Mouse (Mus musculus): ENCODE measurements at regions not wholly inside any gene's neighbourhood (a gene's known extent, or its start where the extent isn't known, plus 50 kb on each side); places are given as distances from the start of the nearest gene placed in this dataset.

- no peak for DNase-seq (ENCODE audit: low read depth, low spot score)
Observed at GRCm38 (mm10) chr11:56716953-56717352, 294.2 kb upstream of the Gria1 start.

DNA sequence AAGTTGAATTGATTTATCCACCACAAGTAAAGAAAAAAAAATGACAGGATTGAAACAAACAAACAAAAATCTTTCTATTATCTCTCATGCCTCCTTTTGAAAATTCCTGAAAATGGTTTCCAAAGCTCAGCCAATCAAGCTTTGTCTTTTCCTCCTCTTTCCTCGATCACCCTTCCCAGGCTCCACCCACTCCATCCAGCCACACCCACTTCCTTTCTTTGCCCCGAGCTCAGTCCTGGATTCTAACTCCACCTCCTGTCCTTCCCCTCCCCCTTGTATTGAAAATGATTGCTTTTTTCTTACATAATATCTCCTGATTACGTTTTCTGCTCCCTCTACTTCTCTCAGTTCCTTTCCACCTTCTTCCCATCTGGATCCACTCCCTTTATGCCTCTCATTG is 286.0 kb upstream of the Gria1 start:
- no peak for DNase-seq (ENCODE audit: low read depth, low spot score)

DNA sequence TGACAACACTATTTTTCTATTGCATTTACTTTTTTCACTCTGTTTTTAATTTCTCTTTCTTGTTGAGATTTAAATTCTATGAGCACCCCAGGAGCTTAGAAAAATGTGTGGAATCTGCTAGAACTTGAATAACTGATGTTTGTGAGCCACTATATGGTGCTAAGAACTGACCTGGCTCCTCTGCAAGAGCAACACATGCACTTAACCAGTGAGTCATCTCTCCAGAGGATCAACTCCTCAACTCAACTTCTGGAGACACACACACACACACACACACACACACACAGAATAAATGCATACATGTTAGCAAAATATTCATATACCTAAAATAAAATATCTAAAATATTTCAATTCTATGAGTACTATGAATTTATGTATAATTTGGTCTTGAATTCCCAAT is 285.0 kb upstream of the Gria1 start:
- DNase-seq (ENCODE audit: low read depth, low spot score) = no peak

- DNase-seq (ENCODE audit: low read depth, low spot score) = no peak
Observed at GRCm38 (mm10) chr11:56727556-56727955, 283.6 kb upstream of the Gria1 start.

GRCm38 (mm10) chr11:56728204-56729002 is 282.8 kb upstream of the Gria1 start:
- no peak for DNase-seq (ENCODE audit: low read depth, low spot score)

DNA sequence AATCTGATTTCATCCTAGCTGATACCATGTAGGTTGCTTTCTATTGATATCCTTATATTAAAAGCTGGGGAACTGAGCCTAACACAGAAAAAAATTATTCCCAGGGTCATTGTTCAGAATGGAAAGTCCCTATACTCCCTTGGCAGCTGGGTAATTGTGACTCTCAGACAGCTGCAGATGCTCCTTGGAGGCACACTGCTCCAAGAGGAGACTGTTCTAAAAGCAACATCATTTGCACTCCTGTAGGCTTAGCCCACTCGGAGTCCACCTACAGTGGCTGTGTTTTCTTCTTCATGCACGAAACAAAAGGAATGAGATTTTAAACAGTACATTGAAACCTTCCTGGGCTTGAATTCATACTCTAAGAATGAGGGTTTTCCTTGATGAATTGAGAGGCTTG is 269.3 kb upstream of the Gria1 start:
- no peak for DNase-seq (ENCODE audit: low read depth, low spot score)

DNA sequence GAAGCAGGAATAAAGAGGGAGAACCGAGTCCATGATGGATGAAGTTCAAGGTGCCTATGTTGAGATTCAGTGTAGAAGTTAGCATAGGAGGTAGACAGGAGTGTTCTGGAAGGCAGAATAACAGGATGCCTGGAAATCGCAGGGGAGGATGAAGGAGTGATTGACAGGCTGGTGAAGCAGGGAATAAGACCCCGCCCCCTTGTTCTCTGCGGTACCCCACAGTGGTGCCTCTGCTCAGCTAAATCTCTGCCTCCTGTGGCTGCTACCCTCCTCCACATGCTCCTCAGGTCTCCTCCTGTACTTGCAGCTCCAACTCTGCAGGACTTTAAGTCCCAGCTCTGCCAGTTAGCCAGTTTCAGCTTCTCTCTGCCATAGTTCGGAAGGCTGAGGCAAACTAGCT is 261.2 kb upstream of the Gria1 start:
- no peak for DNase-seq (ENCODE audit: low read depth, low spot score)

GRCm38 (mm10) chr11:56750639-56751038 is 260.5 kb upstream of the Gria1 start:
- no peak for DNase-seq (ENCODE audit: low read depth, low spot score)

- peak; percentile 43 for DNase-seq (ENCODE audit: low read depth, low spot score)
Observed at GRCm38 (mm10) chr11:56751918-56752317, 259.3 kb upstream of the Gria1 start.

GRCm38 (mm10) chr11:56753699-56754098 is 257.5 kb upstream of the Gria1 start:
- no peak for DNase-seq (ENCODE audit: low read depth, low spot score)

DNA sequence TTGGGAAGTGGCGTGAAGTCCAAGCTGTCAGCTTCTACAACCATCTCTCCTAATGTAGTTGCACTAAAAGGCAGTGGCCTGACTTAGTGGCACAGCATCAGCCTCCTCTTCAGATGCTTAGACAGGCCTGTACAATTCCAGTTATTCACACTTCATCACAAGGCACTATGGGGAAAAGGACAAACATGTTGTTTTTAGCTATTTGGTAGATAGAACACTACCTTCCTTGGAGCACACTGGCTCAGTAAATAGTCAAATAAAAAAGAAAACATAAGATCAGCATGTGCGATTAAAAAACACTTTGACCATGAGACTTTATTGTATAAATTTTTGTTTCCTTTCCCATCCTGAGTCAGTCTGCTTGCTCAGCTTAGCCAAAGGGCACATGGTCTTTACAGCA is 250.7 kb upstream of the Gria1 start:
- no peak for DNase-seq (ENCODE audit: low read depth, low spot score)

DNA sequence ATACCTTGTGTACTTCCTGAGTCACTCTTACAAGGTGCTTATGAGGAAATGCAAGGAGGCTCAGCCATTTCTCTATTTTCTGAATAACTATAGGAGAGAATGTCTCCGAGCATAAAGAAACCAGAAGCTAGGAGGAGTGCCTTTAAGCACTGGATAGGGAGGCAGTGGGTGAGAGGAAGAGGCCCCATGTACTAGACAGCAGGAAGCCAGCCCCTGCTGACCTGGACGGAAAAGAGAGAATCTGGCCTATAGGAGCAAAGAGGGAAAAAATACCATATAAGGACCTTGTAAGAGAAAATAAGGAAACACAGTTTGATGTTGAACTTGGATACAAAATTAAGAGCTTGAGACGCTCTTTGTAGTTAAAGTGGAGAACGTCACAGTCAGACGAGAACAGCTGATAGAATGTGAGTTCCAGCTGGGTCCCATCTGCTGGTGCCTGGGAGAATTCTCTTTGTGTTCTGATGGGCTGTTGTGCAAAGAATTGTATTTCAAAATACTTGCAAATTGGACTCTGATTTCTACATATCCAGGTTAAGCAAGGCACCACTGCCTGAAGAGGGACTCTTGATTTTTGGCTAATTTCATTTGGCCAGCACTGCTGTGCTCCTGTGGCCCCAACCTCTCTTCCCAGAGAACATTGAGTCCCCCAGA is 248.6 kb upstream of the Gria1 start:
- no peak for DNase-seq (ENCODE audit: low read depth, low spot score)

DNA sequence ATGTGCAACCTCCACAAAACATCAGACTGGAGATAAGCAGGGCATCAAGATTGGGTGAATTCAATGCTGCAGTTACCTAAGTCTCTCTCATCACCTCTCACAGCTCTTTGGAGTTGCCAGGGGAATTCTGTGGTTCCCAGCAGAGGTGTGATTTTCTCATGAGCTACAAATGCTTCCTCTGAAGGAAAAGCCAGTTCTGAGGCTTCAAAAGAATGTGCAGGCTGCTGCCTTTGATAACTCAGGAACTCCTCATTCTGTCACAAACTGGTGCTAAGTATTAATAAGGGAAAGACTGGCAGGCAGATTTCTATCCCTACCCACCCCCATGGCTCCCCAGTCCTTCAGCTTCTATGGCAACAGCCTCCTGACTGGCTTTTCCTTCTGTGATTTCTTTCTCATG is 243.8 kb upstream of the Gria1 start:
- no peak for DNase-seq (ENCODE audit: low read depth, low spot score)

DNA sequence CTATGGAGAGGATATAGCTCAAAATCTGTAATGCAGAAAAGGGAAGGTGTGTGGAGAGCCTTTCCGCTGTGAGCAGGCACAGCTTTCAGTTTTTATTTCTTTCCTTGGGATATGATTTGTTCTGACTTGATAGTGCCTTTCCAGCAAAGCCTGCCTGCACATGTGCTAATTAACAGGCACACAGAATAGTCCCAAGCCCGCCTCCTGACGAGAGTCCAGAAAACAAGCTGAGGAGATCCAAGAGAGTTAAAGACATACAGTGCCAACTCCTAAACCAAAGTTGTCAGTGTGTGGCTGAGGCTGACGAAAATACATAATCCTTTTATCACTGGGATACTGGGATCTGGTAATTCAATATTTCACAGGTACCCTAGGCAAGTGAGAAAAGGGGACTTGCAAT is 224.8 kb upstream of the Gria1 start:
- no peak for DNase-seq (ENCODE audit: low read depth, low spot score)

DNA sequence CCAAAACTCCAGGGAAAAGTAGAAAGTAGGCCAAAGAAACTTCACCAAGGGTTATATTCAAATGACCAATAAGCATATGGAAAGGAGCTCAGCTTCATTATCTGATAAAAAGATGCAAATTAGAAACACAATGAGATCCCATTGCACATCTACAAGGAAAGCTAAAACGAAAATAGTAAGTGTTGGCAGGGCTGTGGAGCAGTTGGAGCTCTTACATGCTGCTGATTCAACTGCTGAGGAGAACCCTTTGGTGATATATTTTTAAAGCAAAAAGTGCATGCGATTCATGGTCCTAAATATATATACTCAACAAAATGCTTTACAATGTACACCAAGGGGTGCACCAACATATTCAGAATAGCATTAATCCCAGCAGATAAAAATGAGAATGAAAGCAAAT is 218.5 kb upstream of the Gria1 start:
- DNase-seq (ENCODE audit: low read depth, low spot score) = no peak

DNA sequence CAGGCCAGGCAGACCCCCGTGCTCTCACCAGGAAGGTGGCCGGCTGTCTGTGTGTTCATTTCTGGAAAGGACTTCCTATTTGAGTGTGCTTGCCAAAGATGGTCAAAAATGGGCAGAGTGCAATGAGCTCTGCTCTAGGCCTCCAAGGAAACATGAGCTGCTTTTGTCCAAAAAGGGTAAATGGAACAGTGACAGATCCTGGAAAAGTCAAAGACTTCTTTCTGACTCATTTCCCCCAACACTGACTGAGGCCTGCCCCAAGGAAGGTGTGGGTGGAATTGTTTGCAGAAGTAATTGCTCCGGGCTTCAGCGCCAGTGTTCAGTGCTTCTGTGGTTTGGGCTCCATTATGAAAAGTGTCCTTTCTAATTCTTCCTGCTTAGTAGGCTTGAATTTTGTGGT is 203.9 kb upstream of the Gria1 start:
- DNase-seq (ENCODE audit: low read depth, low spot score) = no peak

DNA sequence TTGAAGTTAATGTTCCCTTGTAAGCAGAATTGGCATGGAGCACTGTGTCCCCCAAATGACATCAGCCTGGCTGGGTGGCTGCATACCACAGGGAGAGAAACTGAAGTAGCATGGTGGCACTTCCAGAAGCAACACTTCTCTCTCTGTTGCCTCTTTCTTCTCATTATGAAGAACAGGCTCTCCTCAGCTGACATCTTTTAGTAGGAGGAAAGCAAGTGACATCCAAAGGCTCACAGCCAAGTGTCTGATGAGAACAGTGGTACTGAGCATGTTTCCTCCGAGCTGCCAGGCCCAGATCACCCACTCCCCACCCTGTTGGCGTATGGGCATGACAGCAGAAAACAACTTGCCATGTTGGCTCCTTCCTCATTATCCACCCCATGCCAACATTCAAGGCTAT is 201.0 kb upstream of the Gria1 start:
- DNase-seq (ENCODE audit: low read depth, low spot score) = no peak

- no peak for DNase-seq (ENCODE audit: low read depth, low spot score)
Observed at GRCm38 (mm10) chr11:56812121-56812520, 199.1 kb upstream of the Gria1 start.

- DNase-seq (ENCODE audit: low read depth, low spot score) = no peak
Observed at GRCm38 (mm10) chr11:56823471-56823870, 187.7 kb upstream of the Gria1 start.

DNA sequence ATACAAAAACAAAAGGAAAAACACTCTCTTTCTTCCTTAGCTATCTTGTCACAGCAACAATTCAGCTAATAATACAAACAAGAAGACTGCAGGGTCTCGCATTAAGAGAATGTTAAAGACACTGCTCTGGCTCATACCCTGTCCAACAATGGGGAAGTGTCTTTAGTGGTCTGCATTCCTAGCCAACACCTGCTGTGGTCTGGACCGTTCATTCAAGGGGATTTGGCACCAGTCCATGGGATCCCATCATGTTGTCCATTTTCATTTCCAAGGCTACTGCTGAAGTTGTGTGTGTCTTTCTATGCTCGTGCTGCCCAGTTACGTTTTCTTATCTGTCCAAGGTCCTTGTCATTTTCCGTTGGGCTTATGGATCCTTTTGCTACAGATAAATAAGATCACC is 183.7 kb upstream of the Gria1 start:
- DNase-seq (ENCODE audit: low read depth, low spot score) = no peak

DNA sequence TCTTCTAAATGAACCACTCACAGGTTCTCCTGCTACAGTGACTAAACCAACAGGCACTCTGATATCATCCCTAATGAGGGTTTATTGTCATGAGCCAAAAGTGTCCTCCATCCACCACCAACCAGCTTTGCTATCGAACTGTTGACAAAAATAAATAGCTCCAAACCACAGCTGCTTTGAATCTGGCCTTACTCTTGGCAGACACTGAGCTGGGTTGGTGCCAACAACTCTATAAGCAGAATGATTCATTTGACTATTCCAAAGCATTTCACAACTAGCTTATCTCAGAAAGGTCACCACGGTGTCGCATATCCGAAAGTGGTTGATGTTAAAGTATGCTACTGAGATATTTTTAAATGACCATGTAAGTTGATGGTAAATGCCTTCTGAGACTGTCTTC is 148.5 kb upstream of the Gria1 start:
- DNase-seq (ENCODE audit: low read depth, low spot score) = peak; percentile 13

GRCm38 (mm10) chr11:56871640-56872039 is 139.5 kb upstream of the Gria1 start:
- no peak for DNase-seq (ENCODE audit: low read depth, low spot score)

- no peak for DNase-seq (ENCODE audit: low read depth, low spot score)
Observed at GRCm38 (mm10) chr11:56898548-56898951, 112.6 kb upstream of the Gria1 start.
